Mouse (Mus musculus) heart, embryonic 16.5 days (tissue): Measurements from ENCODE around the gene Tbc1d9. TPM values are rescaled to one million over a fixed set of nuclear protein-coding genes. Genes with fewer than 3 reads are reported as not detected.

Experiments
- ATAC-seq: fragments of 200-750 bp; cut with Nextera tagmentation; replicated peaks from 2 replicates; pipeline ENCODE4 v1.8.0; 2017; ENCODE audit warnings: moderate number of reproducible peaks; ENCODE audit not compliant: insufficient read depth, low FRiP score; ENCODE audit errors: extremely low read depth
- H3K27ac ChIP-seq: fragments of 300-500 bp; sonication (generic); 2 replicates; pipeline ENCODE4 v1.5.1; 2014; ENCODE audit warnings: mild to moderate bottlenecking, low read length, control low read depth, moderate library complexity
- H3K27me3 ChIP-seq: fragments of 300-500 bp; sonication (generic); 2 replicates; pipeline ENCODE4 v1.6.1; 2014; ENCODE audit warnings: low read length, mixed read lengths; ENCODE audit not compliant: control insufficient read depth, insufficient read depth
- H3K36me3 ChIP-seq: fragments of 300-500 bp; sonication (generic); 2 replicates; pipeline ENCODE4 v1.6.1; 2014; ENCODE audit not compliant: control insufficient read depth, insufficient read depth
- H3K4me1 ChIP-seq: fragments of 300-500 bp; sonication (generic); 2 replicates; pipeline ENCODE4 v1.6.1; 2014; ENCODE audit warnings: low read length, mixed read lengths; ENCODE audit not compliant: control insufficient read depth, insufficient read depth
- H3K4me2 ChIP-seq: fragments of 300-500 bp; sonication (generic); 2 replicates; pipeline ENCODE4 v1.6.1; 2014; ENCODE audit warnings: low read depth, mild to moderate bottlenecking, control low read depth, low read length
- H3K4me3 ChIP-seq: fragments of 300-500 bp; sonication (generic); 2 replicates; pipeline ENCODE4 v1.5.1; 2014; ENCODE audit warnings: mild to moderate bottlenecking, control low read depth, low read length
- H3K9ac ChIP-seq: fragments of 300-500 bp; sonication (generic); 2 replicates; pipeline ENCODE4 v1.6.1; 2014; ENCODE audit warnings: low read length, control low read depth
- H3K9me3 ChIP-seq: fragments of 300-500 bp; sonication (generic); replicated peaks from 2 replicates; pipeline ENCODE4 v1.6.1; 2016; ENCODE audit warnings: low read length; ENCODE audit not compliant: control insufficient read depth
- WGBS: fragments of 180-500 bp; shearing (Covaris S2); extraction: QIAGEN DNeasy Blood & Tissue Kit; methylation state at CpG from one replicate; pipeline ENCODE4 v1.1.7; 2014; 5-methylcytosine and 5-hydroxymethylcytosine counted together
- polyA plus RNA-seq: library from polyadenylated mRNA; unstranded; fragments of >200 nt; fragmentation: Nextera tagmentation; extraction: Ambion mirVana; gene quantifications from 2 replicates; pipeline ENCODE4 v1.2.1, GENCODE M21; 2015

The Tbc1d9 gene
- polyA plus RNA-seq, 1 experiment from 2014 or later: 0.66 TPM

- H3K27me3 ChIP-seq: peaks cover 5% of the 10 kb centered on the region; the same call in 1 of the 2 replicates
- no peaks in the 10 kb centered on the region for H3K4me1 ChIP-seq
- H3K27ac ChIP-seq: no peak overlapping the region
- H3K4me2 ChIP-seq: no peak overlapping the region
- H3K9ac ChIP-seq: no peak overlapping the region
- H3K4me3 ChIP-seq: no peak overlapping the region
- H3K36me3 ChIP-seq: no peaks in the 10 kb centered on the region
- 50% methylated on average over 6 of the region's 6 CpGs for WGBS
- no peak for ATAC-seq
- H3K9me3 ChIP-seq: no peaks in the 10 kb centered on the region
These were observed 5.7 kb downstream of the Tbc1d9 start for GRCm38 (mm10) chr8:83170894-83171293.

GRCm38 (mm10) chr8:83175680-83176079, 10.5 kb downstream of the Tbc1d9 start:
- 67% methylated on average over 10 of the region's 10 CpGs for WGBS

GRCm38 (mm10) chr8:83176785-83177184, 11.6 kb downstream of the Tbc1d9 start:
- no peak for ATAC-seq
- no peaks in the 10 kb centered on the region for H3K36me3 ChIP-seq
- no peak overlapping the region for H3K4me3 ChIP-seq
- no peaks in the 10 kb centered on the region for H3K9me3 ChIP-seq
- H3K4me2 ChIP-seq: no peak overlapping the region
- no peaks in the 10 kb centered on the region for H3K27me3 ChIP-seq
- WGBS: 39% methylated on average over 2 of the region's 2 CpGs
- peaks cover 8% of the 10 kb centered on the region; the same call in 1 of the 2 replicates for H3K4me1 ChIP-seq
- H3K27ac ChIP-seq: no peak overlapping the region
- H3K9ac ChIP-seq: no peak overlapping the region

More at GRCm38 (mm10) chr8:83175680-83176079, 10.5 kb downstream of the Tbc1d9 start:
- Histone ChIP-seq H3K4me1 (peaks cover 8% of the 10 kb centered on the region; the same call in 1 of the 2 replicates), H3K27ac (no peak overlapping the region), H3K27me3 (no peaks in the 10 kb centered on the region), H3K9me3 (no peaks in the 10 kb centered on the region), H3K9ac (no peak overlapping the region), H3K4me2 (no peak overlapping the region), H3K36me3 (no peaks in the 10 kb centered on the region), H3K4me3 (no peak overlapping the region)
- no peak for ATAC-seq

GRCm38 (mm10) chr8:83177317-83178195, 12.4 kb downstream of the Tbc1d9 start:
- Histone ChIP-seq H3K27me3 (no peaks in the 10 kb centered on the region), H3K27ac (no peak overlapping the region), H3K36me3 (no peaks in the 10 kb centered on the region), H3K9ac (no peak overlapping the region), H3K4me2 (peak overlapping the region; percentile 9; the same call in 1 of the 2 replicates), H3K9me3 (no peaks in the 10 kb centered on the region), H3K4me3 (no peak overlapping the region), H3K4me1 (peaks cover 8% of the 10 kb centered on the region; the same call in 1 of the 2 replicates)
- ATAC-seq: no peak
- 26% methylated on average over 11 of the region's 11 CpGs for WGBS

GRCm38 (mm10) chr8:83178228-83178742, 13.1 kb downstream of the Tbc1d9 start:
- no peak overlapping the region for H3K4me3 ChIP-seq
- H3K9ac ChIP-seq: no peak overlapping the region
- WGBS: 7% methylated on average over 9 of the region's 9 CpGs
- H3K36me3 ChIP-seq: no peaks in the 10 kb centered on the region
- no peak for ATAC-seq
- H3K27ac ChIP-seq: no peak overlapping the region
- H3K9me3 ChIP-seq: no peaks in the 10 kb centered on the region
- no peaks in the 10 kb centered on the region for H3K27me3 ChIP-seq
- peaks cover 8% of the 10 kb centered on the region; the same call in 1 of the 2 replicates for H3K4me1 ChIP-seq
- H3K4me2 ChIP-seq: peak overlapping the region; percentile 33

- no peaks in the 10 kb centered on the region for H3K36me3 ChIP-seq
- no peaks in the 10 kb centered on the region for H3K9me3 ChIP-seq
- WGBS: 72% methylated on average over 6 of the region's 6 CpGs
- no peak overlapping the region for H3K27ac ChIP-seq
- no peaks in the 10 kb centered on the region for H3K27me3 ChIP-seq
- peaks cover 12% of the 10 kb centered on the region; the same call in 1 of the 2 replicates for H3K4me1 ChIP-seq
- H3K4me2 ChIP-seq: no peak overlapping the region
- no peak for ATAC-seq
- no peak overlapping the region for H3K4me3 ChIP-seq
- H3K9ac ChIP-seq: no peak overlapping the region
These were observed 16.8 kb downstream of the Tbc1d9 start for GRCm38 (mm10) chr8:83181851-83182482.

GRCm38 (mm10) chr8:83182784-83183183, 17.6 kb downstream of the Tbc1d9 start:
- Histone ChIP-seq H3K27me3 (no peaks in the 10 kb centered on the region), H3K4me3 (no peak overlapping the region), H3K4me2 (no peak overlapping the region), H3K4me1 (peaks cover 11% of the 10 kb centered on the region; the same call in 1 of the 2 replicates), H3K9me3 (no peaks in the 10 kb centered on the region), H3K27ac (no peak overlapping the region), H3K36me3 (no peaks in the 10 kb centered on the region), H3K9ac (no peak overlapping the region)
- no peak for ATAC-seq
- WGBS: 77% methylated on average over 5 of the region's 5 CpGs

GRCm38 (mm10) chr8:83186376-83186775, 21.2 kb downstream of the Tbc1d9 start:
- H3K27me3 ChIP-seq: no peaks in the 10 kb centered on the region
- no peak overlapping the region for H3K9ac ChIP-seq
- H3K27ac ChIP-seq: no peak overlapping the region
- ATAC-seq: no peak
- H3K4me3 ChIP-seq: no peak overlapping the region
- peaks cover 3% of the 10 kb centered on the region; the same call in 1 of the 2 replicates for H3K4me1 ChIP-seq
- 29% methylated on average over 6 of the region's 6 CpGs for WGBS
- no peaks in the 10 kb centered on the region for H3K36me3 ChIP-seq
- no peak overlapping the region for H3K4me2 ChIP-seq
- no peaks in the 10 kb centered on the region for H3K9me3 ChIP-seq
